Mouse (Mus musculus): Measurements from ENCODE around the gene Med24.
A peak's percentile ranks its signal among the peaks of the same experiment; 100 is the strongest.

Gene Med24

DNA sequence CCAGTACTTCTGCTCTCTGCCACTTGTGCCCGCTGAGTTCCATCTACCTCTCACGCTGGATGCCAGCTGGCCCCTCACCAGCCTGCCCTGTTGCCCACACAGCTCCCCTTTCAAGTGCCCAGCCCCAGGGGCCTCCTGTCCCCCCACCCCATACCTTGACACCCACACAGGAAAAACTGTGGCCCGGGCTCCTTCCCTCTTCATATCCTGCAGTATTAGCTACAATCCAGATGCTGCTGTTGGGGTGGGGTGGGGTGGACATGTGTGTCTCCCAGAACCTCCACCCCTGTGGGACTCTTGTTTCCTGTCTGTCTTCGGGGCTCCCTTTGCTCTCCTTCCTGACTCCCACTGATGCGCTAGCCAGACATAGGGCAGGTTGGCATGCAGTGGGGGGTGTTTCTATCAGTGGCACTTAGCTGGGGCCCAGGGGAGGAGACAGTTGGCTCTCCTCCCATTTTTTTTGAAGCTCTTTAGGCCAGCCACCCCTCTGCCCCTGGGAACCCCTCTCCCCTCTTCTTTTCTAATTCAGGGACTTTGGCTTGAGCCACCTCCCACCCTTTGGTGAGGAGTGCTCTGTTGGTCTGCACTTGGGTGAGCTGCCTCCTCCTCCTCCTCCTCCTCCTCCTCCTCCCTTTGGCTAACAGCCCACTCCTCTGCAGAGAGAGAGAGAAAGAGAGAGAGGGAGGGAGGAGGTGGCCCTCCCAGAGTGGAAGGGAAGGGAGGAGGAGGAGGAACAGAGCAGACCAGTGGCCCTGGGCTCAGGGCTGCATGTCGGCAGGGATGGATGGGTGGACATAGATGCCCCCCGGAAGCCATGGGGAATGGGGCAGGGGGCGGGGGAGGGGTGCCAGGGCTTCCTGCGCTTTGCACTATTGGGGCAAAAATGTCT, 36.4 kb upstream of the Med24 start:
- DNase-seq (ENCODE audit: low read depth, low spot score): no peak

- no peak for DNase-seq (ENCODE audit: low read depth, low spot score)
These were observed 35.5 kb upstream of the Med24 start for GRCm38 (mm10) chr11:98764746-98765145.

- no peak for DNase-seq (ENCODE audit: low read depth, low spot score)
These were observed 34.9 kb upstream of the Med24 start for GRCm38 (mm10) chr11:98764091-98764490.

GRCm38 (mm10) chr11:98763502-98763861, 34.2 kb upstream of the Med24 start:
- no peak for DNase-seq (ENCODE audit: low read depth, low spot score)

GRCm38 (mm10) chr11:98762756-98763501, 33.7 kb upstream of the Med24 start:
- DNase-seq (ENCODE audit: low read depth, low spot score): no peak

DNA sequence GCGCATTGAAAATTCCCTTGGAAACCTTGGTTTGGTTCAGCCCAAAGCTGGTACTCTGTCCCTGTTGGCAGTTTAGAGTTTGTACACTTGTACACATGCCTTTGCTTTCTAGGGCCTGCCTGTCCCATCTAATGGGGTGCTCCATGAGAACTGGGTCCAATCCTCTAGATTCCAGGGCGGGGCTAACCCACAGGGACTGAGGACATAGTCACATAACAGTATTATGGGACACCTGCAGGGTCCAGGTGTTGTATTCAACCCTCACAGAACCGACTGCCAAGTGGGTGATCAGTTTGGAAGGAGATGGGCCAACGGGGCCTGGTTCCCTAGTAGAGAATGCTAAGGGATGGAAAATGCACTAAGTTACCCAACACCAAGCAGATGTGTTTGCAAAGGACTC, 32.7 kb upstream of the Med24 start:
- no peak for DNase-seq (ENCODE audit: low read depth, low spot score)

DNA sequence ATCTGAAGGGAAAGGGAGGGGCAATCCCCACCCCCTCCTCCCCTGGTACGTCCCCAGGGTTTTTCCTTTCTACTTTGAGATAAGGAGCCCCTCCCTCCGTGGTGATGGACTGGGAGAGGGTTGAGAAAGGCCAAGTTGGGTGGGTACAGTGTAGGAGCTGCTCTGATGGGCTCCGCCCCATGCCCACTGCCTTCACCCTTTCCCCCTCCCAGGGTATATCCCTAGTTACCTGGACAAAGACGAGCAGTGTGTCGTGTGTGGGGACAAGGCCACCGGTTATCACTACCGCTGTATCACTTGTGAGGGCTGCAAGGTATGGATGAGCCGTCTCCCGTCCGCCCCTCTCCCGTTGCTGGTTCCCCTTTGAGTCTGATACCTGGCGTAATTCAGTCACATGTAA, 27.5 kb upstream of the Med24 start:
- no peak for DNase-seq (ENCODE audit: low read depth, low spot score)

DNA sequence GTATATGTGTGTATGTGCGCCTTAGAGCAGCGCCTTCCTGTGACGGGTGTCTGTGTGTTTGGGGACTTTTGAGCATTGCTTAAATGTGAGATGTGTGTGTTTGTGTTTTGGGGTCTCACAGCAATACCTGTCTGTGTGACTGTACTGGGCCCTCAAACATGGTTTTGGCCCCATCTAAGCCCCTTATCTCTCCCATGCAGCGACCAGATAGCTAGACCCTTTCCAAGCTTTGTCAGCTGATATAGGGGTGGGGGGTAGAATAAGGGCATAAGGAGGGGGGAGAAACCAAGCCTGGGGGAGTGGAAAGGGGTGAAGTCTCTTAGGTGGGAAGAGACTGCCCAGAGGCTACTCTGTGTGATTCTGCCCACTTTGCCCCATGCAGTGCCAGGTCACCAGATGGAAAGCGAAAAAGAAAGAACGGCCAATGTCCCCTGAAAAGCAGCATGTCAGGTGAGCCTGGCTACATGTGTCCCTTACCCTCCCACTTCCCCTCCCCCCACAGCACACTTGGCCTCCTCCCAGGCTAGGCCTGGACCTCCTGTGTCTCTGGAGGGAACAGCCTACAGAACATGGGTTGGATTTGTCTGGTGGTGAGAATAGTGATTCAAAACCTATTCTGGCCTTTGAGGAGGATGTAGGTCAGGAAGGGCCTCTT, 26.6 kb upstream of the Med24 start:
- no peak for DNase-seq (ENCODE audit: low read depth, low spot score)

DNA sequence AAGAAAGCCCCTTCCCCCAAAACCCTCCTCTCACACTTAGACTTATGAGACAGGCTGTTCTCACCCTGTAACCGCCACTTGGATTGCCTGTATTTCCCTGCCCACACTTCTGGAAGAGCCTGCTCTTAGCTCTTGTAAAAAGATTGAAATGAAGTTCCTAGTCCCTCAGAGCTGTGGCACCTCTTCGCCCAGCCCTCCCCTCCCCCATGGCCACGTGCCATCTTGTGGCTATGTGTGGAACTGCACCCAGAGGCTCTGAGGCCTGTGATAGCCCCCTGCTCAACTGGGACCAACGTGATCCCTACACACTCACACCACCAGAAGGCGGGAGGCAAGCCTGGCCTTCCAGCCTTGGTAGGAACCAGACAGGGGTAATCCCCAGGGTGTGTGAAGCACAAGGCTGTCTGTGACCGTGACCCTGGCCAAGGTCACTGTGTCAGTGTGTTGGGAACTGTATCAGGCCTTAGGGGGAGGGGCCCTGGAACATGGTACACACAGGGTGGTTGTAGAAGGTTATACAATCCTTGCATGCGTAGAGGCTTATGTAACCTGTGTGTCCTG, 25.5 kb upstream of the Med24 start:
- no peak for DNase-seq (ENCODE audit: low read depth, low spot score)

GRCm38 (mm10) chr11:98754151-98754620, 25.0 kb upstream of the Med24 start:
- no peak for DNase-seq (ENCODE audit: low read depth, low spot score)

- DNase-seq (ENCODE audit: low read depth, low spot score): no peak
These were observed 24.0 kb upstream of the Med24 start for GRCm38 (mm10) chr11:98753264-98753663.

GRCm38 (mm10) chr11:98752562-98753140, 23.4 kb upstream of the Med24 start:
- no peak for DNase-seq (ENCODE audit: low read depth, low spot score)

GRCm38 (mm10) chr11:98751221-98751782, 22.1 kb upstream of the Med24 start:
- no peak for DNase-seq (ENCODE audit: low read depth, low spot score)

DNA sequence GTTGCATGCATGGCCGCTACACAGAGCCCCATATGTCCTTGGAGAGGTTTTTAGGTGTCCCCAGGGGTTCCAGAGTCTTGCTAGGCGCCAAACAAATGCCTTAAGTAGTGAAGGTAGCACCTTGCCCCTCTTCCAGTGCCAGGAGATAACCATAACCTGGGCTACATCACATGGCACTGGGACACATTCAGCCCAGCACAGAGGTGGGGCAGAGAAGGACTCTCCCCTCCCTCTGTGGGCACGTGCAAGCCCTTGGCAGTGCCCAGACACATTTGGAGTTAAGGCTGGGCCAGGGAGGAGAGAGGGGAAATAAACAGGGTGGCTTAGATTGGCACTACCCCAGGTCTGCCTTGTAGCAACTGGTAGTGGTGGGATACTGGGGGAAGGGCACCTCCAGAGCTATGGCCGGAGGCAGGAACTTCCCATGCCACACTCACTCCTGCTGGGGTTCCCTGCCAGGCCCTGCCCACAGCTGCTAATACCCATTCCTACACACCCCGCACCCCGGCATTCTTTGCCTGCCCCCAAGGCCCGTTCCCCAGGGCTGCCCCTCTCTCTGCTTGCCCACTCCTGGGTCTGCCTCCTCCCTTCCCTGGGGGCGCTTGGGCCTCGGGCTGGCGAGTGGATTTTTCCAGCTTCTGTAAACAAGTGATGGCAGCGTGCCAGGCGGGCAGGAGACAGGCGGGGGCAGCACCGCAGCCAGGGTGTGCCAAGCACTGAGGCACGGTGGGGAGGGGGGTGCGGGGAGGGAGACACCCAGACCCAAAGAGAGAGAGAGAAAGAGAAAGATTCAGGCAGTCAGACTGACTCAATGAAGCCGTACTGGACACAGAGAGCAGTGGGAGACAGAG, 21.3 kb upstream of the Med24 start:
- no peak for DNase-seq (ENCODE audit: low read depth, low spot score)

DNA sequence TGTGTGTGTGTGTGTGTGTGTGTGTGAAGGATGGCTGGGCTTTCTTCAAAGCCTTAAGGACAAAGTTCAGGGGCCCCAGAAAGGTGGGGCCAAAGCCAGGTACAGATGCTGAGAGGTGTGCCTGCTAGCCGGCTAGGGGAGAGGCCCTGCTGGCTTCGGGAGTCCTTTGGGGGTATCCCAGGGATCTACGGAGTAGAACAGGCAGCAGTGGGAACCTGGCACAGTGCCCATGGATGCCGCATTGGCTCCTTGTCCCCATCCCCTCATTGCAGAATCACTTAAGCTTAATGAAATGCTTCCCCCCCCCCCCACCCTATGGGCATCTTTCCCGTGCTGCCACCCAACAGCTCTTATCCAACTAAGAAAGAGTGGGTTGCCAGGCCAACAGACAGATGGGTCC, 20.5 kb upstream of the Med24 start:
- no peak for DNase-seq (ENCODE audit: low read depth, low spot score)

GRCm38 (mm10) chr11:98748506-98749416, 19.5 kb upstream of the Med24 start:
- no peak for DNase-seq (ENCODE audit: low read depth, low spot score)

GRCm38 (mm10) chr11:98747804-98748505, 18.7 kb upstream of the Med24 start:
- DNase-seq (ENCODE audit: low read depth, low spot score): no peak

- peak; percentile 66 for DNase-seq (ENCODE audit: low read depth, low spot score)
These were observed 17.8 kb upstream of the Med24 start for GRCm38 (mm10) chr11:98746855-98747693.
